Mouse (Mus musculus): ENCODE results near the gene Cenpt.

DNA sequence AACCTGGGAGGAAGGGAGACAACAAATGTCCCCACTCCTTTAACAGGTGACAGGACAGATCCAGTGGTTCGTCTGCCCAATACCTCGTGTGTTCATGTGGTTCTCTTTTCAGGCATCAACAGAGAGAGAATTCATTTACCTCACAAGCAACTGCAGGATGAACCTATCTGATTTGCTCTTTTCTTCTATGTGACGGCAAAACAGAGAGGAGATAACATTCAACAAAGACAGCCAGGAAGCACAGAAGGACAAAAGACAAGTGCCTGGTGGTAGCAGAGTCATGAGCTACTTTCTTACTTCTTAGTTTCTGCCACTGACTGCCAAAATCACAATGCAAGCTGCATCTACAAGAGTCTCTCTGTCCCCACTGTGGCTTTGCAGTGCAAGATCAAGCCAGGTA is 41.5 kb downstream of the Cenpt start:
- TF ChIP-seq CTCF (IDR thresholded peaks at IDR 0.05; ENCODE audit: low read depth) (no peak), EP300 (IDR thresholded peaks at IDR 0.05; ENCODE audit: low read depth) (no peak)
